Mouse (Mus musculus) lung, postnatal 36 days (tissue): ENCODE data around the gene Gm5475.
A peak's percentile ranks its signal among the peaks of the same experiment; 100 is the strongest.
"Not testable (repeated sequence)": the region's sequence is repeated elsewhere in the genome, so short reads cannot be mapped to it uniquely, and the experiment has no call there.

Source experiments
- DNase-seq: peaks from one replicate; pipeline ENCODE4 v3.0.0; 2022; ENCODE audit warnings: mixed read lengths

The Gm5475 gene

GRCm38 (mm10) chr15:100421758-100422197, at the start of gene Gm5475:
Gene Gm5475, plus strand, starts transcription at chr15:100422147.
- DNase-seq: not testable (repeated sequence)

- peak; percentile 88 for DNase-seq
These were observed 46.9 kb upstream of the Gm5475 start for GRCm38 (mm10) chr15:100375066-100375465.

GRCm38 (mm10) chr15:100377847-100378505, 44.0 kb upstream of the Gm5475 start:
- not testable (repeated sequence) for DNase-seq

- peak; percentile 31 for DNase-seq
These were observed 42.3 kb upstream of the Gm5475 start for GRCm38 (mm10) chr15:100379658-100380057.

GRCm38 (mm10) chr15:100380104-100380503, 41.8 kb upstream of the Gm5475 start:
- no peak for DNase-seq

- no peak for DNase-seq
These were observed 36.2 kb upstream of the Gm5475 start for GRCm38 (mm10) chr15:100385705-100386104.

- DNase-seq: peak; percentile 52
These were observed 34.3 kb upstream of the Gm5475 start for GRCm38 (mm10) chr15:100387544-100388223.

GRCm38 (mm10) chr15:100388224-100388835, 33.6 kb upstream of the Gm5475 start:
- DNase-seq: no peak

- DNase-seq: no peak
These were observed 33.1 kb upstream of the Gm5475 start for GRCm38 (mm10) chr15:100388886-100389285.

GRCm38 (mm10) chr15:100391066-100391465, 30.9 kb upstream of the Gm5475 start:
- DNase-seq: no peak

- no peak for DNase-seq
These were observed 30.3 kb upstream of the Gm5475 start for GRCm38 (mm10) chr15:100391599-100391998.

GRCm38 (mm10) chr15:100393016-100393415, 28.9 kb upstream of the Gm5475 start:
- no peak for DNase-seq

GRCm38 (mm10) chr15:100395561-100395960, 26.4 kb upstream of the Gm5475 start:
- no peak for DNase-seq

GRCm38 (mm10) chr15:100400592-100401250, 21.2 kb upstream of the Gm5475 start:
- DNase-seq: no peak

- no peak for DNase-seq
These were observed 20.1 kb upstream of the Gm5475 start for GRCm38 (mm10) chr15:100401811-100402210.

- DNase-seq: no peak
These were observed 19.6 kb upstream of the Gm5475 start for GRCm38 (mm10) chr15:100402347-100402746.

GRCm38 (mm10) chr15:100402798-100403197, 19.1 kb upstream of the Gm5475 start:
- DNase-seq: no peak

- peak; percentile 65 for DNase-seq
These were observed 18.5 kb upstream of the Gm5475 start for GRCm38 (mm10) chr15:100403318-100404000.

GRCm38 (mm10) chr15:100406088-100406487, 15.9 kb upstream of the Gm5475 start:
- DNase-seq: peak; percentile 24

GRCm38 (mm10) chr15:100410918-100411672, 10.9 kb upstream of the Gm5475 start:
- DNase-seq: peak; percentile 80

GRCm38 (mm10) chr15:100411731-100412130, 10.2 kb upstream of the Gm5475 start:
- DNase-seq: no peak

GRCm38 (mm10) chr15:100413306-100413705, 8.6 kb upstream of the Gm5475 start:
- no peak for DNase-seq
